Mouse (Mus musculus) small intestine, adult 2 months (tissue): ENCODE data around the gene Snrpa.

ENCODE experiments used
- CTCF ChIP-seq: fragments of 200-500 bp; IDR thresholded peaks from 2 replicates; pipeline ENCODE4 v1.5.1; 2012; ENCODE audit warnings: low read depth, mild to moderate bottlenecking, control low read depth, inconsistent platforms, low read length, moderate library complexity, mixed read lengths; ENCODE audit not compliant: insufficient replicate concordance, insufficient read length; ENCODE audit errors: extremely low read depth
- POLR2A ChIP-seq: fragments of 200-500 bp; IDR thresholded peaks from 2 replicates; pipeline ENCODE4 v1.6.1; 2012; ENCODE audit warnings: low read depth, mild to moderate bottlenecking, control low read depth, inconsistent platforms, low read length, moderate library complexity

- TF ChIP-seq CTCF (no peak), POLR2A (no peak)
Observed at GRCm38 (mm10) chr7:27197634-27198033, 1.6 kb upstream of the Snrpa start.
